Mouse (Mus musculus) spleen, adult 2 months (tissue): Measurements from ENCODE around the gene Naga. TPM values are rescaled to one million over a fixed set of nuclear protein-coding genes. Genes with fewer than 3 reads are reported as not detected.

Experiments
- DNase-seq, 2 experiments: peaks; one replicate each; pipeline versions ENCODE4 v3.0.0 to v3.0.0-alpha.2; 2012 to 2021; ENCODE audit warnings: low spot score in 2 of 2, low read depth in 1 of 2
- H3K27ac ChIP-seq: fragments of 200-500 bp; 2 replicates; pipeline ENCODE4 v1.5.1; 2012; ENCODE audit warnings: low read length, inconsistent platforms; ENCODE audit not compliant: insufficient read depth
- H3K27me3 ChIP-seq: fragments of 200-500 bp; 2 replicates; pipeline ENCODE4 v1.6.1; 2012; ENCODE audit warnings: mild to moderate bottlenecking, moderate library complexity, low read length, inconsistent platforms; ENCODE audit not compliant: control insufficient read depth, insufficient read depth
- H3K36me3 ChIP-seq: fragments of 200-500 bp; 2 replicates; pipeline ENCODE4 v1.6.1; 2012; ENCODE audit warnings: mild to moderate bottlenecking, low read length, inconsistent platforms; ENCODE audit not compliant: control insufficient read depth, insufficient read depth
- H3K4me1 ChIP-seq: fragments of 200-500 bp; 2 replicates; pipeline ENCODE4 v1.6.1; 2011; ENCODE audit warnings: inconsistent platforms; ENCODE audit not compliant: control insufficient read depth, insufficient read depth, insufficient read length
- H3K4me3 ChIP-seq: fragments of 200-500 bp; 2 replicates; pipeline ENCODE4 v1.5.1; 2011; ENCODE audit warnings: mild to moderate bottlenecking, inconsistent platforms; ENCODE audit not compliant: insufficient read depth, insufficient read length; ENCODE audit errors: extremely low read depth
- CTCF ChIP-seq: fragments of 200-500 bp; IDR thresholded peaks from 2 replicates; pipeline ENCODE4 v1.5.1; 2011; ENCODE audit warnings: mild to moderate bottlenecking, inconsistent platforms; ENCODE audit not compliant: insufficient read depth, insufficient read length, insufficient replicate concordance; ENCODE audit errors: extremely low read depth
- POLR2A ChIP-seq: fragments of 200-500 bp; IDR thresholded peaks from 2 replicates; pipeline ENCODE4 v1.6.1; 2011; ENCODE audit warnings: low read depth, low read length, inconsistent platforms
- WGBS: fragments of 180-500 bp; shearing (Covaris S2); methylation state at CpG from one replicate; pipeline ENCODE4 v1.1.7; 2018; 5-methylcytosine and 5-hydroxymethylcytosine counted together
- polyA plus RNA-seq: library from polyadenylated mRNA; depleted of rRNA; stranded (reverse); fragments of >200 nt; gene quantifications from 2 replicates; pipeline ENCODE4 v1.2.3, GENCODE M21; 2012

Gene Naga
- polyA plus RNA-seq, 1 experiment: 121 TPM

- DNase-seq: no peak
- H3K4me3 ChIP-seq: no peak overlapping the region
- WGBS: 84% methylated on average over 6 of the region's 6 CpGs
- TF ChIP-seq CTCF (no peak), POLR2A (no peak)
- H3K36me3 ChIP-seq: no peaks in the 10 kb centered on the region
- no peaks in the 10 kb centered on the region for H3K4me1 ChIP-seq
- no peaks in the 10 kb centered on the region for H3K27me3 ChIP-seq
- no peak overlapping the region for H3K27ac ChIP-seq
These were observed 20.9 kb downstream of the Naga start for GRCm38 (mm10) chr15:82317839-82318238.

- H3K4me3 ChIP-seq: no peak overlapping the region
- no peak for DNase-seq
- WGBS: 81% methylated on average over 3 of the region's 3 CpGs
These were observed 30.3 kb downstream of the Naga start for GRCm38 (mm10) chr15:82308416-82308815.

GRCm38 (mm10) chr15:82307107-82307506 is 31.6 kb downstream of the Naga start:
- TF ChIP-seq CTCF (no peak), POLR2A (no peak)
- Histone ChIP-seq H3K4me3 (no peak overlapping the region), H3K4me1 (no peaks in the 10 kb centered on the region), H3K27me3 (peaks cover 2% of the 10 kb centered on the region; the same call in 1 of the 2 replicates), H3K27ac (no peak overlapping the region), H3K36me3 (no peaks in the 10 kb centered on the region)
- 88% methylated on average over 3 of the region's 3 CpGs for WGBS
- no peak for DNase-seq

More at GRCm38 (mm10) chr15:82308416-82308815, 30.3 kb downstream of the Naga start:
- Histone ChIP-seq H3K27me3 (peaks cover 2% of the 10 kb centered on the region; the same call in 1 of the 2 replicates), H3K36me3 (no peaks in the 10 kb centered on the region), H3K4me1 (no peaks in the 10 kb centered on the region), H3K27ac (no peak overlapping the region)
- no peak for TF ChIP-seq CTCF
- TF ChIP-seq POLR2A: no peak

- Histone ChIP-seq H3K27ac (no peak within 1 kb of the TSS), H3K4me1 (no peaks in the 10 kb centered on the region; the same call in 1 of the 2 replicates), H3K27me3 (no peaks in the 10 kb centered on the region; the same call in 1 of the 2 replicates), H3K4me3 (no peak within 1 kb of the TSS), H3K36me3 (no peaks in the 10 kb centered on the region)
- no peak for TF ChIP-seq CTCF
- no peak for DNase-seq
- WGBS: 67% methylated on average over 39 of the region's 39 CpGs
These were observed 39.8 kb downstream of the Naga start, which contains the start of gene Wbp2nl for GRCm38 (mm10) chr15:82298764-82299561. Gene Wbp2nl, plus strand, starts transcription at chr15:82298954.

- H3K27me3 ChIP-seq: no peaks in the 10 kb centered on the region
These were observed 44.7 kb downstream of the Naga start for GRCm38 (mm10) chr15:82294059-82294458.

GRCm38 (mm10) chr15:82293271-82293711 is 45.4 kb downstream of the Naga start:
- Histone ChIP-seq H3K36me3 (no peaks in the 10 kb centered on the region), H3K4me3 (no peak overlapping the region), H3K27me3 (no peaks in the 10 kb centered on the region), H3K27ac (no peak overlapping the region), H3K4me1 (no peaks in the 10 kb centered on the region)
- TF ChIP-seq CTCF: no peak
- no peak for DNase-seq
- WGBS: 31% methylated on average over 7 of the region's 7 CpGs

More at GRCm38 (mm10) chr15:82294059-82294458, 44.7 kb downstream of the Naga start:
- no peaks in the 10 kb centered on the region for H3K36me3 ChIP-seq
- no peaks in the 10 kb centered on the region; the same call in 1 of the 2 replicates for H3K4me1 ChIP-seq
- DNase-seq: no peak
- no peak overlapping the region for H3K27ac ChIP-seq
- no peak for TF ChIP-seq POLR2A
- TF ChIP-seq CTCF: no peak
- no peak overlapping the region for H3K4me3 ChIP-seq
- WGBS: 56% methylated on average over 8 of the region's 8 CpGs

GRCm38 (mm10) chr15:82292851-82293250 is 45.9 kb downstream of the Naga start:
- Histone ChIP-seq H3K4me1 (no peaks in the 10 kb centered on the region), H3K27me3 (no peaks in the 10 kb centered on the region), H3K4me3 (no peak overlapping the region), H3K27ac (no peak overlapping the region), H3K36me3 (no peaks in the 10 kb centered on the region)
- TF ChIP-seq CTCF: no peak
- TF ChIP-seq POLR2A: no peak
- 38% methylated on average over 5 of the region's 5 CpGs for WGBS
- no peak for DNase-seq
